Mouse (Mus musculus) Patski (cell line): ENCODE data around the gene Cpxm2. TPM values are rescaled to one million over a fixed set of nuclear protein-coding genes. Genes with fewer than 3 reads are reported as not detected.

Source experiments
- ATAC-seq: fragments of 100-300 bp; one replicate; pipeline ENCODE4 v1.8.0; 2021
- CTCF ChIA-PET: fragments of 350-600 bp; sonication (Branson Sonifier 250); formaldehyde crosslinking; loops from one replicate; lab custom pipeline; 2022; ENCODE audit warnings: inconsistent platforms; lab: Charles Lee
- POLR2A ChIA-PET: fragments of 350-600 bp; sonication (Branson Sonifier 250); formaldehyde crosslinking; loops from one replicate; lab custom pipeline; 2022; ENCODE audit warnings: antibody characterized with exemption, inconsistent platforms; lab: Charles Lee
- DNase-seq: peaks from one replicate; pipeline ENCODE4 v3.0.0-alpha.2; 2011; ENCODE audit warnings: low read depth, low spot score
- H3K27me3 ChIP-seq: fragments of 371-371 bp; one replicate; pipeline ENCODE4 v1.5.1; 2021
- CTCF ChIP-seq: fragments of 100-300 bp; IDR thresholded peaks from one replicate; pipeline ENCODE4 v1.5.1; 2021
- in situ Hi-C: fragments of 300-500 bp; cut with MboI; formaldehyde crosslinking; loops from 3 replicates; pipeline ENCODE4 v1.11.1; 2018; ENCODE audit warnings: low pct_unique_long_range_greater_than_20kb, mixed read lengths
- polyA plus RNA-seq: library from polyadenylated mRNA; unstranded; gene quantifications from one replicate; pipeline ENCODE4 v1.2.3, GENCODE M21; 2021

The Cpxm2 gene
- polyA plus RNA-seq, 1 experiment from 2014 or later, result not detected

DNA sequence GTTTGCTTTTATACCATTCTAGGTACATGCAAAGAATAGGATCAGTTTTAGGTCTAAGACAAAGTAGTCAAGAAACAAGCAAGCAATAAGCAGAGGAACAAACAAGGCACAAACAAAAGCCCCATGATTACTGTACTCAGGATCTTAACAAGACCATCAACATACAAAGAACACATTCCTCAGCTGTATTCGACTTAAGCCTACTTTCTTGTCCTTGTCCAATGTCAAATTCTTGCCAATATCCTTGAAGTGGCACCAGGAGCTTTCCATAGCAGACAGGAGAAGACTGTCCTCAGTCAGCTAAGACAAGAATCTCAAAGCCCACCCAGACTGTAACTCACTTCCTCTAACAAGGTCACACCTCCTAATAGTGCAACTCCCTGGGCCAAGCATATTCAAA is 24.5 kb upstream of the Cpxm2 start:
- H3K27me3 ChIP-seq, result no peaks in the 10 kb centered on the region
- no peak for DNase-seq
- CTCF ChIA-PET, result no interaction called here
- no peak for ATAC-seq
- POLR2A ChIA-PET, result no interaction called here
- in situ Hi-C loops, result no loop called here
- no peak for TF ChIP-seq CTCF

GRCm38 (mm10) chr7:132174787-132175186 is 20.2 kb upstream of the Cpxm2 start:
- ChIA-PET POLR2A (no interaction called here), CTCF (no interaction called here)
- H3K27me3 ChIP-seq, result peaks cover 3% of the 10 kb centered on the region
- in situ Hi-C loops, result no loop called here
- ATAC-seq, result no peak
- TF ChIP-seq CTCF, result no peak
- no peak for DNase-seq

DNA sequence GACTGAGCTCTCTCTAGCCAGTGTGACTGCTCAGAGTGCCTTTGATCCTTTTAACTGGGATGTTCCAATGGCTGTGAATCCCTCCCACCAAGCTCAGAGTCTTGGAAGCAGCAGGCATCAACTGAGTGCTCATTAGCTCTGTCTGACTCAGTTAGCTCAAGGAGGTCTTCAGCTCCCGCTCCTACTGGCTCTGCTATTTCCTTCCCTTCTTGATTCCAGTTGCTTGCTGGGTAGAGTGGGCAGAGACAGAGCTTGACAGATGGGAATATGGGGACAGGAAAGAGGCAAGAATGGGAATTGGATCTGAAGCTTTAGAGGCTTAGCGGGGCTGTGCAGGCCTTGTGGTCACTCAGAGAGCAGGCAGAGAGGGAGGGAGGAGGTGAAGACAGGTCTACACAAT is 19.8 kb upstream of the Cpxm2 start:
- POLR2A ChIA-PET, result no interaction called here

DNA sequence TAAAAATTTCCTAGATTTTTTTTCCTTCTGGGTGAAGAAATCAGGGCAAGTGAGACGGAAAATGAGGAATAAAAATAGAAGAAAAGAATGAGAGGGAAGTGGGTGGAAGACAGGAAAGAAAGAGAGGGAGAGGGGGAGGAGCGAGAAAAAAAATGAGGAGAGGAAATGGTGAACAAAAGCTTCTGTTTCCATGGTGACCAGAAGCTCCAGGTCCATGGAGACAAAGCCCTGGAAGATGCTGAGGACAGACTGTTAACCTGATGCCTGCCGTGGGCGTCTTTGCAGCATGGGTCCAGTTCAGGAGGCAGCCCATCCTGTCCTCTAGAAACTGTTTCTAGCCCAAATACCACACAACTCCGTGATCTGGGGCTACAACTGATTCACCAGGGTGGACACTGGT is 17.7 kb upstream of the Cpxm2 start:
- ChIA-PET CTCF (interaction anchor here (1.0 kb wide), 1 partner anchor 30 kb away, joined by 4 read pairs; no protein-coding TSS in a partner anchor), POLR2A (no interaction called here)
- DNase-seq (no peak), ATAC-seq (no peak)
- TF ChIP-seq CTCF, result no peak
- H3K27me3 ChIP-seq, result peaks cover 3% of the 10 kb centered on the region
- in situ Hi-C loops, result no loop called here

More for the DNA sequence above, 19.8 kb upstream of the Cpxm2 start:
- in situ Hi-C loops, result no loop called here
- TF ChIP-seq CTCF, result no peak
- DNase-seq (no peak), ATAC-seq (no peak)
- CTCF ChIA-PET, result no interaction called here
- H3K27me3 ChIP-seq, result peaks cover 3% of the 10 kb centered on the region

DNA sequence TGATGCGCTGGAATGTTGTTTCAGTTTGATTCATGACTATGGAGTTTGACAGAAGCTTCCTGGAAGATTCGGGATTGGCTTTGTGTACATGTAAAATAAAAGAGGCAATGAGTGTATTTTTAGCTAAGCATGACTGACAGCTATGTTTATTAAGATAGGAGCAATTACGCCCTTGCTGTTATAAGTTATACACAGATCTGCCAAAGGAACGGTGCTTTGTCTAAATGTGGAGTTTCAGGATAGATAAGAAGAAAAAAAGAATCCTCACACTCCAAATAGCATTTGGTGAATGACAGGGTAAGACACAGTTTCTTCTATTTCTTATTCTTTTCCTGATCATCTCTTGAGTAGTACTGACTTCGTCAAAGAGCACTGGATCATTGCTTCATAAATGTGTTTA is 17.2 kb upstream of the Cpxm2 start:
- ATAC-seq (no peak), DNase-seq (no peak)
- in situ Hi-C loops, result no loop called here
- ChIA-PET POLR2A (no interaction called here), CTCF (interaction anchor here (1.0 kb wide), 1 partner anchor 29 kb away, joined by 4 read pairs; no protein-coding TSS in a partner anchor)
- peaks cover 3% of the 10 kb centered on the region for H3K27me3 ChIP-seq
- TF ChIP-seq CTCF, result no peak

GRCm38 (mm10) chr7:132169419-132170169 is 15.1 kb upstream of the Cpxm2 start:
- DNase-seq, result no peak
- ChIA-PET POLR2A (interaction anchor here (0.6 kb wide), 1 partner anchor 87 kb away, joined by 3 read pairs; no protein-coding TSS in a partner anchor), CTCF (no interaction called here)
- peaks cover 3% of the 10 kb centered on the region for H3K27me3 ChIP-seq
- ATAC-seq, result no peak
- no peak for TF ChIP-seq CTCF
- in situ Hi-C loops, result no loop called here

- POLR2A ChIA-PET, result no interaction called here
- peaks cover 3% of the 10 kb centered on the region for H3K27me3 ChIP-seq
- DNase-seq (no peak), ATAC-seq (no peak)
- CTCF ChIA-PET, result no interaction called here
- in situ Hi-C loops, result no loop called here
- TF ChIP-seq CTCF, result no peak
Observed at GRCm38 (mm10) chr7:132167239-132167638, 12.7 kb upstream of the Cpxm2 start.

DNA sequence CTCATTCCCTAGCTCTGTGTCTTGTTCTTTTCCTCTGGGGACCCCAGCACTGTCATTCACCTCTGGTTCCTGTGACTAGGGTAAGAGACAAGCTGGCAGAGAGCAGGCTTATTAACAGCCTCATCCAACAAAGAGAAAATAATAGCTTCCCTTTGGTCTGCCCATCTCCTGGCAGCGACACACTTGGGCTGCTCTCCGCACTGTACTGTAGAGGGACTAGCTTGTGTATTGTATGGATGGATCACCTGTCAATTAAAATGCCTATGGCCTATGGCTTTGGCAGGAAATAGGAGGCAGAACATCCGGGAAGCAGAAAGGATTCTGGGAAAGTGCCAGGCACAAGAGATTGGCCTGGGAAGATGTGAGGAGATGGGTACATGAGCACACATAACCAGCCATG is 7.7 kb upstream of the Cpxm2 start:
- ATAC-seq (no peak), DNase-seq (no peak)
- H3K27me3 ChIP-seq, result peaks cover 7% of the 10 kb centered on the region
- in situ Hi-C loops, result no loop called here
- POLR2A ChIA-PET, result no interaction called here
- TF ChIP-seq CTCF, result no peak
- CTCF ChIA-PET, result no interaction called here

- no peak for TF ChIP-seq CTCF
- in situ Hi-C loops, result no loop called here
- no peak for DNase-seq
- ATAC-seq, result no peak
- ChIA-PET CTCF (no interaction called here), POLR2A (no interaction called here)
- peaks cover 13% of the 10 kb centered on the region for H3K27me3 ChIP-seq
Observed at GRCm38 (mm10) chr7:132158321-132159025, 3.9 kb upstream of the Cpxm2 start.

DNA sequence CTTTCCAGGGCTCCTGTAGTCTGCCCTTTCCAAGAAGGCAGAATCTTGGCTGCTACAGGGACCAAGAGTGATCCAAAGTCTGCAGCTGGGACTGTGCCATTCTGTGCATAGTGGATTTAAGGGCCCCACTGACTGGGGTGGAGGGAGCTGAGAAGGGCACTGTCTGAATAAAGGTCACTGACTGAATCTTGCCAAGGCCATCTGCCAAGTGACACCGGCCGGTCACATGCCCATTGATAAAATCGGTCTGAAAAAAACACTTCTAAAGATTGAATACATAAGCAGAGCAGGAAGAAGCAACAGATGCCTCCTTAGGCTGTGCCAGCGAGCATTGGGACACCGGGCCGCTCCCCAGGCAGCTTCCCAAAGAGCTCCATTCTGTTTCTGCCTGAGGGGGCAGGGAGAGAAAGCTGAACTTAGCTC is 803 bp downstream of the Cpxm2 start:
- DNase-seq, result no peak

GRCm38 (mm10) chr7:132145227-132145800 is 9.2 kb downstream of the Cpxm2 start:
- in situ Hi-C loops, result no loop called here
- no peak for ATAC-seq
- ChIA-PET CTCF (no interaction called here), POLR2A (no interaction called here)
- DNase-seq, result no peak
- TF ChIP-seq CTCF, result no peak
- no peaks in the 10 kb centered on the region for H3K27me3 ChIP-seq

More for the DNA sequence above, 803 bp downstream of the Cpxm2 start:
- ChIA-PET POLR2A (no interaction called here), CTCF (no interaction called here)
- in situ Hi-C loops, result no loop called here
- no peak for ATAC-seq
- no peak for TF ChIP-seq CTCF
- peaks cover 11% of the 10 kb centered on the region for H3K27me3 ChIP-seq
